Mouse (Mus musculus): ENCODE data around the gene Ercc2.

DNA sequence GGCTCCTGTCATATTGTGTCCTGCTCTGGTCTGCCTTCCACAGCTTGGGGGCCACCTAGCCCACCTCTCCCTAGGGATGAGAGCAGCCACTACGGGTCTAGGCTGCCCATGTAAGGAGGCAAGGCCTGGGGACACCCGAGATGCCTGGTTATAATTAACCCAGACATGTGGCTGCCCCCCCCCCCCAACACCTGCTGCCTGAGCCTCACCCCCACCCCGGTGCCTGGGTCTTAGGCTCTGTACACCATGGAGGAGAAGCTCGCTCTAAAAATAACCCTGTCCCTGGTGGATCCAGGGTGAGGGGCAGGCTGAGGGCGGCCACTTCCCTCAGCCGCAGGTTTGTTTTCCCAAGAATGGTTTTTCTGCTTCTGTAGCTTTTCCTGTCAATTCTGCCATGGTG, 27.9 kb downstream of the Ercc2 start:
- no peak for TF ChIP-seq CTCF (IDR thresholded peaks at IDR 0.05; ENCODE audit: low read depth)
- TF ChIP-seq EP300 (IDR thresholded peaks at IDR 0.05; ENCODE audit: low read depth), result no peak

Measured in liver, embryonic 14.5 days (tissue).